ENCODE assay signal across 10 mouse cellular contexts in genomic region chr12:83764519-83764918, GRCm38 (mm10). TPM values are rescaled to one million over a fixed set of nuclear protein-coding genes. Genes with fewer than 3 reads are reported as not detected.
DNase-seq lines count a peak whose midpoint lies in the region; ATAC-seq lines count a peak whose summit lies in the region.
"Had no signal": no experiment of that assay in that cellular context is flagged by ENCODE, and none has a peak within 500 bp of the region (broad histone marks: within the 10 kb centered on the region; RNA-seq: fewer than 3 reads in every experiment).

No protein-coding gene starts in this region.

- no peak for ATAC-seq in embryonic facial prominence, embryonic 13.5 days (ENCODE audit: insufficient number of reproducible peaks, insufficient read depth, low FRiP score, low TSS enrichment, low read depth)
- no peak for ATAC-seq in hindbrain, embryonic 14.5 days (ENCODE audit: low FRiP score)
- ATAC-seq in hindbrain, embryonic 16.5 days = no peak
- no peak for ATAC-seq in neural tube, embryonic 12.5 days (ENCODE audit: low FRiP score, low read depth)

- H3K4me2 ChIP-seq in embryonic facial prominence, embryonic 13.5 days = peak overlapping the region; percentile 74
- H3K4me2 ChIP-seq in hindbrain, embryonic 14.5 days (replicated peaks) = peak overlapping the region; percentile 59
- no peak overlapping the region; the same call in 1 of the 2 replicates for H3K4me2 ChIP-seq in hindbrain, embryonic 16.5 days (ENCODE audit: low read length)
- H3K4me2 ChIP-seq in neural tube, embryonic 12.5 days (replicated peaks) = peak overlapping the region; percentile 60; the same call in 1 of the 2 replicates

- H3K27ac ChIP-seq in embryonic facial prominence, embryonic 13.5 days = no peak overlapping the region
- H3K27ac ChIP-seq in embryonic facial prominence, embryonic 10.5 days (replicated peaks) = no peak overlapping the region
- H3K27ac ChIP-seq in hindbrain, embryonic 14.5 days = no peak overlapping the region
- no peak overlapping the region for H3K27ac ChIP-seq in hindbrain, embryonic 16.5 days (ENCODE audit: low read depth, low read length)
- no peak overlapping the region for H3K27ac ChIP-seq in neural tube, embryonic 12.5 days

- no peaks in the 10 kb centered on the region for H3K9me3 ChIP-seq in embryonic facial prominence, embryonic 13.5 days
- no peaks in the 10 kb centered on the region for H3K9me3 ChIP-seq in embryonic facial prominence, embryonic 10.5 days
- no peaks in the 10 kb centered on the region for H3K9me3 ChIP-seq in hindbrain, embryonic 14.5 days (ENCODE audit: control insufficient read depth, low read length)
- no peaks in the 10 kb centered on the region for H3K9me3 ChIP-seq in hindbrain, embryonic 16.5 days (ENCODE audit: control insufficient read depth, low read length)
- H3K9me3 ChIP-seq in neural tube, embryonic 12.5 days = no peaks in the 10 kb centered on the region
- H3K9me3 ChIP-seq: G1E had no signal

- H3K4me1 ChIP-seq in embryonic facial prominence, embryonic 13.5 days = peaks cover 65% of the 10 kb centered on the region
- peaks cover 71% of the 10 kb centered on the region for H3K4me1 ChIP-seq in embryonic facial prominence, embryonic 10.5 days
- H3K4me1 ChIP-seq in hindbrain, embryonic 14.5 days (replicated peaks; ENCODE audit: control insufficient read depth, insufficient read depth, low read length) = peaks cover 13% of the 10 kb centered on the region
- peaks cover 17% of the 10 kb centered on the region for H3K4me1 ChIP-seq in hindbrain, embryonic 16.5 days (ENCODE audit: control insufficient read depth, insufficient read depth, low read depth, low read length)
- H3K4me1 ChIP-seq in neural tube, embryonic 12.5 days = peaks cover 13% of the 10 kb centered on the region

- no peak for DNase-seq in embryonic facial prominence, embryonic 10.5 days (ENCODE audit: low spot score)
- no peak for DNase-seq in hindbrain, embryonic 14.5 days (ENCODE audit: low spot score)
- no peak for DNase-seq in neural tube, embryonic 10.5 days (ENCODE audit: extremely low spot score, low spot score)
- DNase-seq in embryo, embryonic 11 days = no peak
- no peak for DNase-seq in layer of hippocampus, adult 9-10 months (ENCODE audit: low spot score)

- peaks cover 4% of the 10 kb centered on the region; the same call in 1 of the 2 replicates for H3K27me3 ChIP-seq in embryonic facial prominence, embryonic 13.5 days
- H3K27me3 ChIP-seq in embryonic facial prominence, embryonic 10.5 days (replicated peaks; ENCODE audit: low read depth, poor library complexity, severe bottlenecking) = peaks cover 29% of the 10 kb centered on the region
- H3K27me3 ChIP-seq in hindbrain, embryonic 14.5 days (ENCODE audit: control insufficient read depth, insufficient read depth, low read length) = peaks cover 8% of the 10 kb centered on the region; the same call in 1 of the 2 replicates
- no peaks in the 10 kb centered on the region for H3K27me3 ChIP-seq in hindbrain, embryonic 16.5 days (replicated peaks; ENCODE audit: control insufficient read depth, insufficient read depth, low read length)
- H3K27me3 ChIP-seq in neural tube, embryonic 12.5 days (replicated peaks) = peaks cover 5% of the 10 kb centered on the region

- H3K4me3 ChIP-seq in embryonic facial prominence, embryonic 13.5 days = peak overlapping the region; percentile 42
- H3K4me3 ChIP-seq in embryonic facial prominence, embryonic 10.5 days = no peak overlapping the region
- H3K4me3 ChIP-seq in hindbrain, embryonic 14.5 days (replicated peaks; ENCODE audit: low read length) = no peak overlapping the region
- no peak overlapping the region for H3K4me3 ChIP-seq in hindbrain, embryonic 16.5 days (ENCODE audit: low read length)
- no peak overlapping the region for H3K4me3 ChIP-seq in neural tube, embryonic 12.5 days
- H3K4me3 ChIP-seq: megakaryocyte, embryonic 14.5 days had no signal

- H3K36me3 ChIP-seq in embryonic facial prominence, embryonic 13.5 days = no peaks in the 10 kb centered on the region
- H3K36me3 ChIP-seq in embryonic facial prominence, embryonic 10.5 days (replicated peaks) = no peaks in the 10 kb centered on the region
- H3K36me3 ChIP-seq in hindbrain, embryonic 14.5 days (replicated peaks; ENCODE audit: control insufficient read depth, insufficient read depth) = no peaks in the 10 kb centered on the region
- no peaks in the 10 kb centered on the region for H3K36me3 ChIP-seq in hindbrain, embryonic 16.5 days (ENCODE audit: control insufficient read depth, insufficient read depth, low read length)
- H3K36me3 ChIP-seq in neural tube, embryonic 12.5 days = no peaks in the 10 kb centered on the region
- H3K36me3 ChIP-seq: G1E had no signal

- no peak overlapping the region for H3K9ac ChIP-seq in embryonic facial prominence, embryonic 13.5 days
- no peak overlapping the region for H3K9ac ChIP-seq in hindbrain, embryonic 14.5 days
- H3K9ac ChIP-seq in hindbrain, embryonic 16.5 days (ENCODE audit: low read depth, low read length) = no peak overlapping the region
- H3K9ac ChIP-seq in neural tube, embryonic 12.5 days = no peak overlapping the region

- WGBS in embryonic facial prominence, embryonic 13.5 days = 63% methylated on average over 10 of the region's 10 CpGs
- WGBS in embryonic facial prominence, embryonic 10.5 days = 81% methylated on average over 10 of the region's 10 CpGs
- 83% methylated on average over 10 of the region's 10 CpGs for WGBS in hindbrain, embryonic 14.5 days
- 84% methylated on average over 10 of the region's 10 CpGs for WGBS in hindbrain, embryonic 16.5 days
- WGBS in neural tube, embryonic 12.5 days = 80% methylated on average over 10 of the region's 10 CpGs

RNA-seq across cellular contexts. Expression of gene Papln, which starts 1.1 kb away (rescaled TPM):
- 2.2 and 2.8 TPM in 2 replicates for polyA plus RNA-seq in embryonic facial prominence, embryonic 13.5 days (2015; fragmentation: Nextera tagmentation; extraction: Ambion mirVana)
- polyA plus RNA-seq in embryonic facial prominence, embryonic 10.5 days (2016; fragmentation: Nextera tagmentation; extraction: Ambion mirVana) = 0.10 and 0.29 TPM in 2 replicates
- 0.26 and 0.44 TPM in 2 replicates for polyA plus RNA-seq in hindbrain, embryonic 14.5 days (2014; fragmentation: Nextera tagmentation; extraction: Ambion mirVana)
- polyA plus RNA-seq in hindbrain, embryonic 16.5 days (2015; fragmentation: Nextera tagmentation; extraction: Ambion mirVana) = 0.31 and 0.42 TPM in 2 replicates
- polyA plus RNA-seq in neural tube, embryonic 12.5 days (2016; fragmentation: Nextera tagmentation; extraction: Ambion mirVana) = 0.09 and 0.17 TPM in 2 replicates
